Mouse (Mus musculus): ENCODE results near the gene Slc35a2. TPM values are rescaled to one million over a fixed set of nuclear protein-coding genes. Genes with fewer than 3 reads are reported as not detected.

Slc35a2 gene
- polyA plus RNA-seq (2016; fragmentation: Nextera tagmentation; extraction: Ambion mirVana) = 23.4 and 25.7 TPM in 2 replicates

GRCm38 (mm10) chrX:7883841-7884567 lies at the start of gene Slc35a2:
TSS of gene Slc35a2 (plus strand) at chrX:7884028.
- Histone ChIP-seq H3K27ac (replicated peaks) (peak within 1 kb of the TSS; percentile 81), H3K4me3 (peak within 1 kb of the TSS; percentile 68), H3K36me3 (replicated peaks) (peaks cover 7% of the 10 kb centered on the region), H3K9me3 (no peaks in the 10 kb centered on the region; the same call in 1 of the 2 replicates), H3K4me1 (peaks cover 11% of the 10 kb centered on the region), H3K27me3 (replicated peaks; ENCODE audit: low read depth, poor library complexity, severe bottlenecking) (no peaks in the 10 kb centered on the region)
- DNase-seq (ENCODE audit: low spot score) = peak; percentile 82
- 13% methylated on average over 49 of the region's 49 CpGs for WGBS

- no peaks in the 10 kb centered on the region for H3K36me3 ChIP-seq (replicated peaks)
- no peak for DNase-seq (ENCODE audit: low spot score)
- H3K9me3 ChIP-seq = 0 out of 2 replicates have a peak, but pooled peaks cover 3% of the 10 kb centered on the region
- 83% methylated on average over 1 of the region's 1 CpGs for WGBS
- no peaks in the 10 kb centered on the region for H3K27me3 ChIP-seq (replicated peaks; ENCODE audit: low read depth, poor library complexity, severe bottlenecking)
- no peak overlapping the region for H3K27ac ChIP-seq (replicated peaks)
- H3K4me3 ChIP-seq = no peak overlapping the region
- H3K4me1 ChIP-seq = no peaks in the 10 kb centered on the region
Observed at GRCm38 (mm10) chrX:7837146-7837545, 46.7 kb upstream of the Slc35a2 start.

GRCm38 (mm10) chrX:7840842-7841162 lies 43.0 kb upstream of the Slc35a2 start:
- 0 out of 2 replicates have a peak, but pooled peaks cover 7% of the 10 kb centered on the region for H3K9me3 ChIP-seq
- H3K4me3 ChIP-seq = peak overlapping the region; percentile 87
- H3K4me1 ChIP-seq = peaks cover 12% of the 10 kb centered on the region; the same call in 1 of the 2 replicates
- DNase-seq (ENCODE audit: low spot score) = no peak
- no peaks in the 10 kb centered on the region for H3K27me3 ChIP-seq (replicated peaks; ENCODE audit: low read depth, poor library complexity, severe bottlenecking)
- H3K36me3 ChIP-seq (replicated peaks) = no peaks in the 10 kb centered on the region; the same call in 1 of the 2 replicates
- no peak overlapping the region for H3K27ac ChIP-seq (replicated peaks)
- 17% methylated on average over 7 of the region's 7 CpGs for WGBS

GRCm38 (mm10) chrX:7841163-7842162 lies 42.4 kb upstream of the Slc35a2 start, which contains the start of gene Otud5:
TSS of gene Otud5 (plus strand) at chrX:7841364.
- Histone ChIP-seq H3K4me1 (peaks cover 12% of the 10 kb centered on the region; the same call in 1 of the 2 replicates), H3K9me3 (0 out of 2 replicates have a peak, but pooled peaks cover 7% of the 10 kb centered on the region), H3K27ac (replicated peaks) (peak within 1 kb of the TSS; percentile 87), H3K4me3 (peak within 1 kb of the TSS; percentile 87), H3K36me3 (replicated peaks) (no peaks in the 10 kb centered on the region; the same call in 1 of the 2 replicates), H3K27me3 (replicated peaks; ENCODE audit: low read depth, poor library complexity, severe bottlenecking) (no peaks in the 10 kb centered on the region)
- DNase-seq (ENCODE audit: low spot score) = peak; percentile 95
- WGBS = 20% methylated on average over 74 of the region's 74 CpGs

GRCm38 (mm10) chrX:7842318-7842717 lies 41.5 kb upstream of the Slc35a2 start:
- peaks cover 12% of the 10 kb centered on the region; the same call in 1 of the 2 replicates for H3K4me1 ChIP-seq
- 0 out of 2 replicates have a peak, but pooled peaks cover 7% of the 10 kb centered on the region for H3K9me3 ChIP-seq
- H3K36me3 ChIP-seq (replicated peaks) = no peaks in the 10 kb centered on the region; the same call in 1 of the 2 replicates
- no peaks in the 10 kb centered on the region for H3K27me3 ChIP-seq (replicated peaks; ENCODE audit: low read depth, poor library complexity, severe bottlenecking)
- no peak for DNase-seq (ENCODE audit: low spot score)
- H3K27ac ChIP-seq (replicated peaks) = peak overlapping the region; percentile 87
- H3K4me3 ChIP-seq = peak overlapping the region; percentile 87
- 16% methylated on average over 42 of the region's 42 CpGs for WGBS

GRCm38 (mm10) chrX:7847845-7848244 lies 36.0 kb upstream of the Slc35a2 start:
- peaks cover 10% of the 10 kb centered on the region; the same call in 1 of the 2 replicates for H3K4me1 ChIP-seq
- H3K36me3 ChIP-seq (replicated peaks) = peaks cover 24% of the 10 kb centered on the region
- WGBS = 86% methylated on average over 2 of the region's 2 CpGs
- no peak overlapping the region for H3K27ac ChIP-seq (replicated peaks)
- no peak for DNase-seq (ENCODE audit: low spot score)
- no peaks in the 10 kb centered on the region for H3K9me3 ChIP-seq
- H3K27me3 ChIP-seq (replicated peaks; ENCODE audit: low read depth, poor library complexity, severe bottlenecking) = no peaks in the 10 kb centered on the region
- no peak overlapping the region for H3K4me3 ChIP-seq

GRCm38 (mm10) chrX:7854578-7854977 lies 29.2 kb upstream of the Slc35a2 start:
- Histone ChIP-seq H3K36me3 (replicated peaks) (peaks cover 50% of the 10 kb centered on the region), H3K4me1 (no peaks in the 10 kb centered on the region), H3K4me3 (no peak overlapping the region), H3K27ac (replicated peaks) (no peak overlapping the region), H3K27me3 (replicated peaks; ENCODE audit: low read depth, poor library complexity, severe bottlenecking) (no peaks in the 10 kb centered on the region), H3K9me3 (no peaks in the 10 kb centered on the region)
- WGBS = 48% methylated on average over 2 of the region's 2 CpGs
- DNase-seq (ENCODE audit: low spot score) = peak; percentile 19

GRCm38 (mm10) chrX:7859191-7859753 lies 24.6 kb upstream of the Slc35a2 start:
- no peak for DNase-seq (ENCODE audit: low spot score)
- no peak overlapping the region for H3K27ac ChIP-seq (replicated peaks)
- H3K4me3 ChIP-seq = no peak overlapping the region
- H3K36me3 ChIP-seq (replicated peaks) = peaks cover 36% of the 10 kb centered on the region
- H3K27me3 ChIP-seq (replicated peaks; ENCODE audit: low read depth, poor library complexity, severe bottlenecking) = no peaks in the 10 kb centered on the region
- H3K9me3 ChIP-seq = no peaks in the 10 kb centered on the region
- no peaks in the 10 kb centered on the region for H3K4me1 ChIP-seq
- WGBS = 90% methylated on average over 3 of the region's 3 CpGs

- H3K27me3 ChIP-seq (replicated peaks; ENCODE audit: low read depth, poor library complexity, severe bottlenecking) = no peaks in the 10 kb centered on the region
- H3K4me1 ChIP-seq = no peaks in the 10 kb centered on the region
- no peak overlapping the region for H3K27ac ChIP-seq (replicated peaks)
- 83% methylated on average over 1 of the region's 1 CpGs for WGBS
- no peak overlapping the region for H3K4me3 ChIP-seq
- no peak for DNase-seq (ENCODE audit: low spot score)
- no peaks in the 10 kb centered on the region for H3K9me3 ChIP-seq
- H3K36me3 ChIP-seq (replicated peaks) = peaks cover 32% of the 10 kb centered on the region
Observed at GRCm38 (mm10) chrX:7863181-7863580, 20.6 kb upstream of the Slc35a2 start.

GRCm38 (mm10) chrX:7864551-7864950 lies 19.3 kb upstream of the Slc35a2 start:
- Histone ChIP-seq H3K27ac (replicated peaks) (no peak overlapping the region), H3K4me1 (no peaks in the 10 kb centered on the region)
- 86% methylated on average over 3 of the region's 3 CpGs for WGBS

GRCm38 (mm10) chrX:7865343-7865742 lies 18.5 kb upstream of the Slc35a2 start:
- Histone ChIP-seq H3K4me3 (no peak overlapping the region), H3K27ac (replicated peaks) (no peak overlapping the region), H3K9me3 (no peaks in the 10 kb centered on the region), H3K36me3 (replicated peaks) (peaks cover 19% of the 10 kb centered on the region), H3K27me3 (replicated peaks; ENCODE audit: low read depth, poor library complexity, severe bottlenecking) (no peaks in the 10 kb centered on the region), H3K4me1 (no peaks in the 10 kb centered on the region)
- no peak for DNase-seq (ENCODE audit: low spot score)
- 76% methylated on average over 2 of the region's 2 CpGs for WGBS

More at GRCm38 (mm10) chrX:7864551-7864950, 19.3 kb upstream of the Slc35a2 start:
- Histone ChIP-seq H3K27me3 (replicated peaks; ENCODE audit: low read depth, poor library complexity, severe bottlenecking) (no peaks in the 10 kb centered on the region), H3K36me3 (replicated peaks) (peaks cover 24% of the 10 kb centered on the region), H3K4me3 (no peak overlapping the region), H3K9me3 (no peaks in the 10 kb centered on the region)
- DNase-seq (ENCODE audit: low spot score) = no peak

- Histone ChIP-seq H3K4me1 (no peaks in the 10 kb centered on the region), H3K9me3 (no peaks in the 10 kb centered on the region), H3K4me3 (no peak overlapping the region), H3K27ac (replicated peaks) (no peak overlapping the region), H3K27me3 (replicated peaks; ENCODE audit: low read depth, poor library complexity, severe bottlenecking) (no peaks in the 10 kb centered on the region), H3K36me3 (replicated peaks) (peaks cover 16% of the 10 kb centered on the region)
- 72% methylated on average over 2 of the region's 2 CpGs for WGBS
- no peak for DNase-seq (ENCODE audit: low spot score)
Observed at GRCm38 (mm10) chrX:7865786-7866185, 18.0 kb upstream of the Slc35a2 start.

Measured in embryonic facial prominence, embryonic 10.5 days (tissue).